Mouse (Mus musculus): ENCODE measurements around the gene Zbtb38.

Zbtb38 gene

DNA sequence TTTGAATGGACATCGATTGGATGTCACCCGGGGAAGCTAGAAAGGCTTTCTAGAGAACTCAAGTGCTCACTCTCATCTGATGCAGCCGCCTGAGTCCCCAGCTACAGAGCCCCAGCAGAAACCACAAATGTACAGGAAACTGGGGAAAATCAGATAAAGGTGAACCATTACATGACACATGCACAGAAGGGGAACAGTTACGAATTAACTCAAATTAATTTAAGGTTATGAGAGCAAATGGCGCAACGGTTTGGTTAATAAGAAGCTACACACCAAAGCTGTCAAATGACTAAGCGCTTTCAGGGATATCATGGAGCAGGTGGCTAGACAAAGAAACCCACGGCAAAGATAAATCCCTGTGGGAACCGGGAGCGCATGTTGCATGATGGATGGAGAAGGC lies 35.2 kb upstream of the Zbtb38 start:
- H3K9me3 ChIP-seq (ENCODE audit: low read length) = peaks cover 5% of the 10 kb centered on the region; the same call in 1 of the 2 replicates
- no peak overlapping the region for H3K4me3 ChIP-seq (replicated peaks; ENCODE audit: low read length)
- H3K36me3 ChIP-seq (ENCODE audit: insufficient read depth, low read length) = no peaks in the 10 kb centered on the region
- peaks cover 16% of the 10 kb centered on the region for H3K4me1 ChIP-seq (replicated peaks; ENCODE audit: low read depth, low read length)
- TF ChIP-seq CTCF (conservative IDR thresholded peaks at IDR 0.05; ENCODE audit: low read length) (no peak), POU5F1 (IDR thresholded peaks at IDR 0.05; ENCODE audit: borderline replicate concordance, low read length) (no peak), NANOG (IDR thresholded peaks at IDR 0.05; ENCODE audit: borderline replicate concordance, low read length) (no peak)
- peaks cover 11% of the 10 kb centered on the region for H3K27me3 ChIP-seq (ENCODE audit: insufficient read depth, low read length)

DNA sequence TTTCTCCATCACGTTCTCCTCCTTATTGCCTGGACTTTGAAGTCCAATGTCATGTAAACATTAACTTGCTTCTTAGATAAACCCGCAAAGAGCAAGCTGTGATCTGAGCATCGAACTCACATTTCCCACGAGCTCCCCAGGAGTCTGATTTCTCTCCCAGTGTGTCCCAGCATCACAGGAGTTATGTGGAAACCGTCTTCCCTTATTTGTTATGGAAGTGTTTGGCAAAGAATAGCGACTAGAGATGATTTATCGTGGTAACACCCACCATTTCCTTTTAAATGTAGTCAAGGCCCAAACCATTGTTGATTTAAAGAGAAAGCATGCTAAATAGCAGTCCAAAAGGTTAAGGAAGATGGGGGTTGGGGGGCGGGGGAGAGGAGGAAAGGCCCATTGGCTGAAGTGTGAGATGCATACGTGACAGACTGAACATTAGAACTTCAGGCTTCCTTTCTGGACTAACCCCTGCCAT lies 33.3 kb upstream of the Zbtb38 start:
- Histone ChIP-seq H3K4me3 (replicated peaks; ENCODE audit: low read length) (no peak overlapping the region), H3K9me3 (ENCODE audit: low read length) (no peaks in the 10 kb centered on the region), H3K27me3 (ENCODE audit: insufficient read depth, low read length) (peaks cover 12% of the 10 kb centered on the region), H3K36me3 (ENCODE audit: insufficient read depth, low read length) (no peaks in the 10 kb centered on the region), H3K4me1 (replicated peaks; ENCODE audit: low read depth, low read length) (peaks cover 9% of the 10 kb centered on the region)
- TF ChIP-seq CTCF (conservative IDR thresholded peaks at IDR 0.05; ENCODE audit: low read length) = no peak
- no peak for TF ChIP-seq NANOG (IDR thresholded peaks at IDR 0.05; ENCODE audit: borderline replicate concordance, low read length)
- no peak for TF ChIP-seq POU5F1 (IDR thresholded peaks at IDR 0.05; ENCODE audit: borderline replicate concordance, low read length)

DNA sequence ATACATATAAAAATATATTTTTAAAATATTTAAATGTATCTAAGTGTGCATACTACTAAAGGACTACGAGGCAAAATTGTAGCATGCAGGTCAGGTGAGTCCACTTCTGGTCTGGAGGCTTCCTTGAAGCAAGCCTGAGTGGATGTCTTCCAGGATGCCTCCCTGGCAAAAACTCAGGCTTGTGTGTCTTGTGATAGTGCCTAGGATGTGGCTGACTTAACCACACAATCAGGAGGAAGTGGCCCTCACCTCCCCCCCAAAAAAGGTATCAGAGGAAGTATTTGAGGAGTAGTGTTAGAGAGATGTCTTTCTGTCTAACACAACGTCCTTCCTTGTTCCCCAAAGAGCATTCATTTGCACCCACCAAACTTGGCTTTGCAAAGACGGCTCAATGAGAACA lies 32.6 kb upstream of the Zbtb38 start:
- no peaks in the 10 kb centered on the region for H3K9me3 ChIP-seq (ENCODE audit: low read length)
- TF ChIP-seq NANOG (IDR thresholded peaks at IDR 0.05; ENCODE audit: borderline replicate concordance, low read length) (no peak), POU5F1 (IDR thresholded peaks at IDR 0.05; ENCODE audit: borderline replicate concordance, low read length) (no peak), CTCF (conservative IDR thresholded peaks at IDR 0.05; ENCODE audit: low read length) (no peak)

DNA sequence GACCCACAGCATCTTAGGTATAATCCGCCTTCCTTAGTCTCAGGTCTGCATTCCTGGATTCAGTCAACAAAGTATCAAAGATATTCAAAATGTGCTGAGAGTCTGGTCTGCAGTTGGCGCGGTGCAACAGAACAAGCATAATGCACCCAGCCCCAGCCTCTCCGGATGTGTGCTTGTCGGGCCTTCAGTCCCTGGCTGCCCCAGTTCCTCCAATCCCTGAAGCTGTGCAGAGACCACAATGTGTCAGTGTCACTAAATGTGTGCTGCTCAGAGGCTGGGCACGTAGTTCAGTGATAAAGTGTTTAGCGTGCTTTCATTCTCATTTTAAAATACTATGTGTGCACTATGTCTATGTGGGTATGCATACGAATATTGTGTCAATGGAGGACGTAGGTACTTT lies 31.0 kb upstream of the Zbtb38 start:
- Histone ChIP-seq H3K4me3 (replicated peaks; ENCODE audit: low read length) (no peak overlapping the region), H3K4me1 (replicated peaks; ENCODE audit: low read depth, low read length) (peaks cover 7% of the 10 kb centered on the region), H3K27me3 (ENCODE audit: insufficient read depth, low read length) (peaks cover 11% of the 10 kb centered on the region), H3K9me3 (ENCODE audit: low read length) (no peaks in the 10 kb centered on the region), H3K36me3 (ENCODE audit: insufficient read depth, low read length) (no peaks in the 10 kb centered on the region)
- no peak for TF ChIP-seq POU5F1 (IDR thresholded peaks at IDR 0.05; ENCODE audit: borderline replicate concordance, low read length)
- no peak for TF ChIP-seq NANOG (IDR thresholded peaks at IDR 0.05; ENCODE audit: borderline replicate concordance, low read length)
- no peak for TF ChIP-seq CTCF (conservative IDR thresholded peaks at IDR 0.05; ENCODE audit: low read length)

More for the DNA sequence above, 32.6 kb upstream of the Zbtb38 start:
- H3K4me3 ChIP-seq (replicated peaks; ENCODE audit: low read length) = no peak overlapping the region
- H3K27me3 ChIP-seq (ENCODE audit: insufficient read depth, low read length) = peaks cover 12% of the 10 kb centered on the region
- H3K36me3 ChIP-seq (ENCODE audit: insufficient read depth, low read length) = no peaks in the 10 kb centered on the region
- peaks cover 7% of the 10 kb centered on the region for H3K4me1 ChIP-seq (replicated peaks; ENCODE audit: low read depth, low read length)

DNA sequence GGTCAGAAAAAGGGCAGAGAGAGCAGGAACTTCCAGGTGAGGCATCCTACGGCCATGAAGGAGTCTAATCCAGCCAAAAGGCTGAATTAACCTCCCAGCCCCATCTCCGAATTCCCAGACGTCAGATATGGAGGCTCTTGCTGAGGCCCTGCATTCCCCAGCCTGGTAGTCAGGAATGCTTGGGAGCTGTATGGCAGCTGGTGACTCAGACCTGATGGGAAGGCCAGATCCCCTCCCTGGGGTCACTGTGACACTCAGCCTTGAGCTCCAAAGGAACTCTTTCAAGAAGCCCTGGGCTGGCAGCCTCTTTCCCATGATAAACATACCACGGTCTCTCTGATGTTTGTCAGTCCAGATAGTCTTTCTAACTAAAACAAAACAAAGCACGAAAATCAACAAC lies 30.6 kb upstream of the Zbtb38 start:
- Histone ChIP-seq H3K36me3 (ENCODE audit: insufficient read depth, low read length) (no peaks in the 10 kb centered on the region), H3K27me3 (ENCODE audit: insufficient read depth, low read length) (peaks cover 10% of the 10 kb centered on the region), H3K4me1 (replicated peaks; ENCODE audit: low read depth, low read length) (peaks cover 7% of the 10 kb centered on the region), H3K9me3 (ENCODE audit: low read length) (no peaks in the 10 kb centered on the region), H3K4me3 (replicated peaks; ENCODE audit: low read length) (no peak overlapping the region)
- TF ChIP-seq NANOG (IDR thresholded peaks at IDR 0.05; ENCODE audit: borderline replicate concordance, low read length) (no peak), CTCF (conservative IDR thresholded peaks at IDR 0.05; ENCODE audit: low read length) (no peak), POU5F1 (IDR thresholded peaks at IDR 0.05; ENCODE audit: borderline replicate concordance, low read length) (no peak)

- H3K9me3 ChIP-seq (ENCODE audit: low read length) = no peaks in the 10 kb centered on the region
- no peak for TF ChIP-seq NANOG (IDR thresholded peaks at IDR 0.05; ENCODE audit: borderline replicate concordance, low read length)
- TF ChIP-seq CTCF (conservative IDR thresholded peaks at IDR 0.05; ENCODE audit: low read length) = no peak
- TF ChIP-seq POU5F1 (IDR thresholded peaks at IDR 0.05; ENCODE audit: borderline replicate concordance, low read length) = no peak
These were observed 29.4 kb upstream of the Zbtb38 start for GRCm38 (mm10) chr9:96782062-96782461.

GRCm38 (mm10) chr9:96773146-96773545 lies 20.5 kb upstream of the Zbtb38 start:
- Histone ChIP-seq H3K4me1 (replicated peaks; ENCODE audit: low read depth, low read length) (peaks cover 8% of the 10 kb centered on the region), H3K4me3 (replicated peaks; ENCODE audit: low read length) (no peak overlapping the region), H3K27me3 (ENCODE audit: insufficient read depth, low read length) (peaks cover 12% of the 10 kb centered on the region), H3K9me3 (ENCODE audit: low read length) (no peaks in the 10 kb centered on the region), H3K36me3 (ENCODE audit: insufficient read depth, low read length) (no peaks in the 10 kb centered on the region)
- TF ChIP-seq CTCF (conservative IDR thresholded peaks at IDR 0.05; ENCODE audit: low read length) (no peak), NANOG (IDR thresholded peaks at IDR 0.05; ENCODE audit: borderline replicate concordance, low read length) (no peak), POU5F1 (IDR thresholded peaks at IDR 0.05; ENCODE audit: borderline replicate concordance, low read length) (no peak)

More at GRCm38 (mm10) chr9:96782062-96782461, 29.4 kb upstream of the Zbtb38 start:
- no peak overlapping the region for H3K4me3 ChIP-seq (replicated peaks; ENCODE audit: low read length)
- peaks cover 2% of the 10 kb centered on the region; the same call in 1 of the 2 replicates for H3K27me3 ChIP-seq (ENCODE audit: insufficient read depth, low read length)
- H3K4me1 ChIP-seq (replicated peaks; ENCODE audit: low read depth, low read length) = peaks cover 7% of the 10 kb centered on the region
- H3K36me3 ChIP-seq (ENCODE audit: insufficient read depth, low read length) = no peaks in the 10 kb centered on the region

DNA sequence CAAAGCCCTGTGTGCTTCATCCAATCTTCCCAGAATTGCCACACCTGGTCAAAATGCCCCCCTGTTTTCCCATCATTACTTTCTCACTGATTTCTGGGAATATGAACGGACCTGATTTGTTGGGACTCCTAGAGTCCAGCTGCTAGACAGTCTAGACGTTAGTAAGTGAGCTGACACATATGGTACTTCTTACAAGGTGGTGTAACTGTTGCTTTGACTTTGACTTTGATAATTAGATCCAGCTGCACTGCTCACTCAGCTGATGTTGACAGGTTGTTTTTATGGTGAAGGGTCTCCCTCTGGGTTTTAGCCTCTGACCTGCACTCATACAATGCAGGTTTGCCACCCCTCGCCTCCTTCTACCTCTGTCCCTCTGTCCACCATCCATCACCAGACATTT lies 17.8 kb upstream of the Zbtb38 start:
- no peaks in the 10 kb centered on the region for H3K36me3 ChIP-seq (ENCODE audit: insufficient read depth, low read length)
- TF ChIP-seq CTCF (conservative IDR thresholded peaks at IDR 0.05; ENCODE audit: low read length) (no peak), NANOG (IDR thresholded peaks at IDR 0.05; ENCODE audit: borderline replicate concordance, low read length) (no peak), POU5F1 (IDR thresholded peaks at IDR 0.05; ENCODE audit: borderline replicate concordance, low read length) (no peak)
- no peaks in the 10 kb centered on the region for H3K9me3 ChIP-seq (ENCODE audit: low read length)
- peaks cover 13% of the 10 kb centered on the region for H3K4me1 ChIP-seq (replicated peaks; ENCODE audit: low read depth, low read length)
- H3K27me3 ChIP-seq (ENCODE audit: insufficient read depth, low read length) = peaks cover 16% of the 10 kb centered on the region
- no peak overlapping the region for H3K4me3 ChIP-seq (replicated peaks; ENCODE audit: low read length)

DNA sequence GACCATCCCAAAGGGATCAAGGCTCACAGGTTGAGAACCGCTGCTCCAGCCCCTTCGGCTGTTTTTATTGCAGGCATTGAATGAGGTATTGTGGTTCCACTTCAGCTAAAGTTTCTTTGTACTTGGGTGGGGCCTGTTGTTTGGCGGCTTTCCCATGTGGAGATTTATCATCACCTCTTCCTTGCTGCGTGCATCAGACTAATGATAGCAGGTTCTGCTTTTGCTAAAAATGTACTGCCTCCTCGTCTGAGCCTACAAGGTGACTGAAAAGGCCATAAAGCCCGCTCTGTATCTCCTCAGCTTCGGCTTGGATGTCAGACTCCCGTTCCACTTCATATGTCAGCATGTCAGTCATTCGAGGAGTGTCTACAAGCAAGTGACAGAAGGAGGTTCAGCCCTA lies 17.0 kb upstream of the Zbtb38 start:
- Histone ChIP-seq H3K9me3 (ENCODE audit: low read length) (no peaks in the 10 kb centered on the region), H3K27me3 (ENCODE audit: insufficient read depth, low read length) (peaks cover 16% of the 10 kb centered on the region), H3K4me1 (replicated peaks; ENCODE audit: low read depth, low read length) (peaks cover 16% of the 10 kb centered on the region), H3K36me3 (ENCODE audit: insufficient read depth, low read length) (no peaks in the 10 kb centered on the region), H3K4me3 (replicated peaks; ENCODE audit: low read length) (no peak overlapping the region)
- TF ChIP-seq POU5F1 (IDR thresholded peaks at IDR 0.05; ENCODE audit: borderline replicate concordance, low read length) = no peak
- no peak for TF ChIP-seq NANOG (IDR thresholded peaks at IDR 0.05; ENCODE audit: borderline replicate concordance, low read length)
- TF ChIP-seq CTCF (conservative IDR thresholded peaks at IDR 0.05; ENCODE audit: low read length) = no peak

Measured in E14TG2a.4 (cell line).